Mouse (Mus musculus) v-Abl transformed pro-B cells (cell line): Measurements from ENCODE around the gene 4932429P05Rik.

Experiments
- in situ Hi-C, 2 experiments: fragments of 400-800 bp; cut with MboI; formaldehyde crosslinking; loops; one replicate each; pipeline ENCODE4 v1.15.1; 2025; ENCODE audit not compliant: unreplicated experiment in 2 of 2

Gene 4932429P05Rik

GRCm38 (mm10) chrX:89751968-89752367 is at the start of gene 4932429P05Rik:
Gene 4932429P05Rik, plus strand, starts transcription at chrX:89752268.
- in situ Hi-C loops, result loop anchor here in 1 of 2 experiments (25.0 kb wide), 1 partner anchor 90 kb away; no protein-coding TSS in a partner anchor
